Mouse (Mus musculus) olfactory bulb, adult 2 months (tissue): ENCODE results near the gene Kcng3.

ENCODE experiments used
- CTCF ChIP-seq: fragments of 200-500 bp; IDR thresholded peaks from 2 replicates; pipeline ENCODE4 v1.5.1; 2012; ENCODE audit warnings: low read depth, mild to moderate bottlenecking, low read length, moderate library complexity; ENCODE audit not compliant: insufficient read depth
- POLR2A ChIP-seq: fragments of 200-500 bp; IDR thresholded peaks from 2 replicates; pipeline ENCODE4 v1.6.1; 2012; ENCODE audit warnings: mild to moderate bottlenecking, low read depth, low read length, moderate library complexity; ENCODE audit not compliant: insufficient read depth

GRCm38 (mm10) chr17:83594526-83594925 is 37.2 kb downstream of the Kcng3 start:
- TF ChIP-seq CTCF: no peak
- TF ChIP-seq POLR2A: no peak
